Mouse (Mus musculus) G1E-ER4 (cell line): ENCODE data around the gene Specc1. TPM values are rescaled to one million over a fixed set of nuclear protein-coding genes. Genes with fewer than 3 reads are reported as not detected.

ENCODE experiments used
- GATA1 ChIP-seq: IDR thresholded peaks from one replicate; pipeline ENCODE4 v1.8.0; 2012; ENCODE audit warnings: low read length, inconsistent platforms
- polyA plus RNA-seq: library from polyadenylated mRNA; stranded (reverse); fragments of >175 nt; gene quantifications from 2 replicates; pipeline ENCODE4 v1.2.3, GENCODE M21; 2012

Gene Specc1
- 3.0 and 4.5 TPM in 2 replicates for polyA plus RNA-seq

DNA sequence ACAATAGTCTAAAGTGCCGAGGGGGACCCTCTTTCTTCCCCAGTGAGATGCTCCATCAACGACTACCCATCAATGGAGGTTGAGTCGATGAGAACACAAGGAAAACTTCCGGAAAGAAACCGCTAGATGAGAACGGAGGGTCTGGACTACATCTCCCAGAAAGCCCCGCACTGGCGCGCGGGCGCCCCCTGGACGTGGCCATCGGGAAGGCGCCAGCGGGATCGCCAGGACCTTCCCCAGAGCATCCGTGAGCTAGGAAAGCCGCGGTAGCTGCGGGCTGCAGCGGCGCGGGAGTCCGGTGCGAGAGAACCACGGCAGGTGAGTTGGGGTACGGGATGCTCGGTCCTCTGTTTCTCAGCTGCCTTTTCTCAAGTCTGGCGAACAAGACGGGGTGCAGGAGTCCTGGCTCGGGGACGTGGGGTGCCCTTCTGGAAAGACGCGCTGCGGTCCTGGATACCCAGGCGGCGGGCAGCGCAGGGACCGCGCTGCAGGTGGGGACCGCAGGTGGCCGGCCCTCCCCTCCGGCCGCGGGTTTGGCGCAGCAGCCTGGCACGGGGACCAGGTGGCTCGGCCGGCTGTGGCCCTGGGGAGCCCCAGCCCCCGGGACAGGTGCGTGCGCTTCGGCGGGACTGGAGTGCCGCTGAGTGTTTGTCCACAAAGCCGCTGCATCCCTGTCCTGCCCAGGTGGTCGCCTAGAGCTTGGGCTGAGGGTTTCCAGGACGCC lies at the start of gene Specc1:
TSS of gene Specc1 (plus strand) at position 192 of the 724 bp plus-strand sequence.
- TF ChIP-seq GATA1 = no peak

GRCm38 (mm10) chr11:61908315-61908714 lies 48.2 kb upstream of the Specc1 start:
- no peak for TF ChIP-seq GATA1

- no peak for TF ChIP-seq GATA1
Measured at GRCm38 (mm10) chr11:61919702-61920101, 36.9 kb upstream of the Specc1 start.

GRCm38 (mm10) chr11:61923309-61923708 lies 33.3 kb upstream of the Specc1 start:
- TF ChIP-seq GATA1 = no peak

GRCm38 (mm10) chr11:61929323-61930097 lies 27.1 kb upstream of the Specc1 start:
- TF ChIP-seq GATA1 = no peak

DNA sequence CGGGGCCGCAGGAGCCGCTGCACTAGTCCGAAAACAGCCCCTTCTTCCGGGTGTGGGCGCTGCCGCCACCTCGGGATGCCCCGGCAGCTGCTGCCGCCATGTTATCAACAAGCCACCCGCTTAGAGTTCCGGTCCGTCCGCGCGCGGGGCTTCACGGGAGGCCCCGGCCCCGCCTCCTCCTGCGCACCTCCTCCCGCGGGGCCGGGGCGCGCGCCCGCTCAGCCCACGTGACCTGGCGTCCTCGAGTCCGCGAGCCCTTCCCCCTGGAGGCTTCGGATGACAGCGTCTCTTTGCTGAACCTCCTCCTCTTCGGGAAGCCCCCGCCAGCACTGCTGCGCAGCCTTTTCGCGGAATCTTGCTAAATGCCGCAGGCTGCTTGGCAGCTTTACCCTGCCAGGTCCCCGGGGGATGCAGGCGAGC lies 26.5 kb upstream of the Specc1 start, which contains the start of gene Akap10:
TSS of gene Akap10 (minus strand) at position 155 of the 420 bp plus-strand sequence.
- TF ChIP-seq GATA1 = no peak

GRCm38 (mm10) chr11:61930640-61931586 lies 25.6 kb upstream of the Specc1 start:
- TF ChIP-seq GATA1 = no peak

DNA sequence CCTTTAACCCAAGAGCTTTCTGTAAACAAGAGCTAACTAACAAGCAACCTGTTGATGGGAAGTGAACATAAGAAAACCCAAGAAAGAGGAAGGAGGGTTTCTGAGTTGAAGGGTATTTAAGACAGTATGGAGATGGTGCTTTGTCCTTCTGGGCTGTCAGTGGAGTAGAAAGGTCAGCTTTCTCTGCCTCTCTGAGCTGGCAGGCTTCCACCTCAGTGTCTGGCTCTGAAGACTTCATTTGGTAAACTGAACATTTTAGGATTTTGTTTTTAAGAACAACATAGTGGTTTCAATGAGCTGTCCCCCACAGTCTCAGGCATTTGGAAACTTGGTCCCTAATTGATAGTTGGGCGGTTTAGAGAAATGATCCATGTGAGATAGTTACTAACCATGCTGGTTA lies 18.8 kb upstream of the Specc1 start:
- no peak for TF ChIP-seq GATA1

DNA sequence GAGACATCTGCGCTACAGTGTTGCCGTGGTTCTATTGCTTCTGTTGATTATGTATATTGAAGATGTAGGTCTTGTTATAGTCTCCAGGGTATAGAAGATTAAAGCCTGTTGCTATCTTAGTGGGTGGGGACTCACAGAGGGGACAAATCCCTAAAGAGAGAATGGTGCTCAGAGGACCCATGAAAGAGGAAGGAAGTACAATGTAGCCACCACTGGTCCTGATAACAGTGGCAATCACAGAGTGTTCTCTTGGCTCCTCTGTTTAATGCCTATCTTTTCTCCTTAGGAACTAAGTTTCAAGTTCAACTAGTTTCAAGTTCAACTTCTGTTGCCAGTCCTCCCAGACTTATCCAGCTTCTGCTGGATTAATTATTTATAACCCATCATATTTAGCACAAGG lies 13.7 kb upstream of the Specc1 start:
- no peak for TF ChIP-seq GATA1

DNA sequence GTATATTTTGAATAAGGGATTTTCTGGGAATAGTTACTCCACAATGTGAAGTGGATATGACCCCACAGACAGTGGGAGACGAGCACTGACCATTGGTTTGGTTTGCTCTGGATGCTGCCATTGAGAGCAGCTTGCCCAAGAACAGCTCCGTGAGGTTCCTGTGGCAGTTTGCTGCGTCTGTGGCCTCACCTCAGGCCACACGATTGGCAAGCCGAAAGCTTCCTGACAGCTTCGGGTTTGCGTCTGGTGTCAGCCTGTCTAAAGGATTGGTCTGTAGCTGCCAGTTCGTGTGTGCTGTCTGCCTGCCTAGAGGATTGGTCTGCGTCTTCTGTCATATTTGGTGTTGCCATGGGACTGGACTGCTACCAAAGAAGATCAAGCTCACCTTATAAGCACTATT lies 12.1 kb upstream of the Specc1 start:
- TF ChIP-seq GATA1 = no peak

GRCm38 (mm10) chr11:61946608-61947007 lies 10.0 kb upstream of the Specc1 start:
- no peak for TF ChIP-seq GATA1

- no peak for TF ChIP-seq GATA1
Measured at GRCm38 (mm10) chr11:61949315-61949714, 7.2 kb upstream of the Specc1 start.

DNA sequence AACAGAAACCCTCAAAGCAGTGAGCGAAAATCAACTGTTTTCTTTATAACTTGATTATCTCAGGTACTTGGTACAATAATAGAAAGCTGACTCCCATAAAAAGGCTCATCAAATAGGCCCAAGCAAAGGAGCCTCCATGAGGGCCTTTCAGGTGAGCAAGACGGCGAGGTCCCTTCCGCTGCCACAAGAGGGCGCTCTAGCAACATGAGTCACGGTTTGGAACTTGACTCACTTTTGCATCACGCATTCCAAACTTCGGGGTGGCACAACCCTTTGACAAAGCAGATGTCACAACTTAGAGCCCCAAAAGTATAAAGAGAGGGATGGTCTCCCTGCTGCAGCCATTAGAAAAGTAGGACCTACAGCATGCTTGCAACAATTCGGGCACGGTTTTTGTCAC lies 5.9 kb upstream of the Specc1 start:
- no peak for TF ChIP-seq GATA1

DNA sequence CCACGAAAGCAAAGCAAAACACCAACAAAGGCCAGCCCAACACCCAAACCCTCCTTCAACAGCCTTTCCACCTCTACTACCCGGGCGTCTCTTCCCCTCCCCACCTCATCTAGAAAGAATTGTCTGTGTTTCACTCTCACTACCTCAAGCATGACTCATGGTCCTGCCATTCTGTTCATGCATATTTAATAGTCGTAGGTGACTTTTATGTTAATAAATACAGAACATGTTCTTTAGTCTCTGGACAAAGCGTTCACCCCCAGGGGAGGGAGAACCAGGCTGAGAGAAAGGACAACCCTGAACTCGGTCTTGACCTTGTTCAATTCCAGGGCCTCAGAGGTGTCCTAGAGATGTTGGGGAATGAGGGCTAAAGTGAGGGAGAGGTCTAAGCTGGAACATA lies 1.4 kb upstream of the Specc1 start:
- TF ChIP-seq GATA1 = no peak

- no peak for TF ChIP-seq GATA1
Measured at GRCm38 (mm10) chr11:61955951-61956350, 612 bp upstream of the Specc1 start.
